Mouse (Mus musculus) lung, adult 2 months (tissue): Measurements from ENCODE around the gene Klhdc8a.

Source experiments
- CTCF ChIP-seq: fragments of 200-500 bp; IDR thresholded peaks from 2 replicates; pipeline ENCODE4 v1.5.1; 2011; ENCODE audit warnings: mild to moderate bottlenecking, low read length, control low read depth; ENCODE audit not compliant: insufficient read depth
- POLR2A ChIP-seq: fragments of 200-500 bp; IDR thresholded peaks from 2 replicates; pipeline ENCODE4 v1.6.1; 2011; ENCODE audit warnings: low read depth, mild to moderate bottlenecking, control low read depth, low read length, borderline replicate concordance; ENCODE audit errors: extremely low read depth

GRCm38 (mm10) chr1:132304618-132305214 lies 6.3 kb downstream of the Klhdc8a start:
- TF ChIP-seq CTCF (no peak), POLR2A (no peak)
